Mouse (Mus musculus) Patski (cell line): Measurements from ENCODE around the gene Rsf1. TPM values are rescaled to one million over a fixed set of nuclear protein-coding genes. Genes with fewer than 3 reads are reported as not detected.
A peak's percentile ranks its signal among the peaks of the same experiment; 100 is the strongest.

ENCODE experiments used
- ATAC-seq: fragments of 100-300 bp; one replicate; pipeline ENCODE4 v1.8.0; 2021
- CTCF ChIA-PET: fragments of 350-600 bp; sonication (Branson Sonifier 250); formaldehyde crosslinking; loops from one replicate; lab custom pipeline; 2022; ENCODE audit warnings: inconsistent platforms; lab: Charles Lee
- POLR2A ChIA-PET: fragments of 350-600 bp; sonication (Branson Sonifier 250); formaldehyde crosslinking; loops from one replicate; lab custom pipeline; 2022; ENCODE audit warnings: antibody characterized with exemption, inconsistent platforms; lab: Charles Lee
- DNase-seq: peaks from one replicate; pipeline ENCODE4 v3.0.0-alpha.2; 2011; ENCODE audit warnings: low read depth, low spot score
- H3K27me3 ChIP-seq: fragments of 371-371 bp; one replicate; pipeline ENCODE4 v1.5.1; 2021
- CTCF ChIP-seq: fragments of 100-300 bp; IDR thresholded peaks from one replicate; pipeline ENCODE4 v1.5.1; 2021
- in situ Hi-C: fragments of 300-500 bp; cut with MboI; formaldehyde crosslinking; loops from 3 replicates; pipeline ENCODE4 v1.11.1; 2018; ENCODE audit warnings: low pct_unique_long_range_greater_than_20kb, mixed read lengths
- polyA plus RNA-seq: library from polyadenylated mRNA; unstranded; gene quantifications from one replicate; pipeline ENCODE4 v1.2.3, GENCODE M21; 2021

Gene Rsf1
- 22.8 TPM for polyA plus RNA-seq

- ATAC-seq (peak; percentile 78), DNase-seq (peak; percentile 89)
- no peaks in the 10 kb centered on the region for H3K27me3 ChIP-seq
- TF ChIP-seq CTCF: peak; percentile 95
- ChIA-PET POLR2A (interaction anchor here (1.0 to 1.4 kb wide), 3 partner anchors 14 to 180 kb away, joined by 3 to 4 read pairs (median 3); partner anchors contain the start of genes Ints4 and Ndufc2), CTCF (interaction anchor here (0.7 to 2.2 kb wide), 9 partner anchors 12 to 168 kb away, joined by 3 to 7 read pairs (median 4); no protein-coding TSS in a partner anchor)
- in situ Hi-C loops: loop anchor here (5.0 kb wide), 1 partner anchor 97 kb away; the partner anchor contains the start of gene Ints4
These were observed at the start of gene Rsf1, which contains the start of gene Aamdc for GRCm38 (mm10) chr7:97579067-97579975. TSS of gene Rsf1 (plus strand) at chr7:97579889. TSS of gene Aamdc (minus strand) at chr7:97579497.

GRCm38 (mm10) chr7:97535531-97535930 is 44.2 kb upstream of the Rsf1 start:
- ChIA-PET CTCF (no interaction called here), POLR2A (no interaction called here)
- in situ Hi-C loops: no loop called here
- no peaks in the 10 kb centered on the region for H3K27me3 ChIP-seq
- ATAC-seq (no peak), DNase-seq (no peak)
- no peak for TF ChIP-seq CTCF

- DNase-seq (no peak), ATAC-seq (no peak)
- TF ChIP-seq CTCF: no peak
- ChIA-PET POLR2A (no interaction called here), CTCF (interaction anchor here (1.4 kb wide), 1 partner anchor 17 kb away, joined by 4 read pairs; no protein-coding TSS in a partner anchor)
- no peaks in the 10 kb centered on the region for H3K27me3 ChIP-seq
- in situ Hi-C loops: no loop called here
These were observed 43.1 kb upstream of the Rsf1 start for GRCm38 (mm10) chr7:97536571-97536970.

- CTCF ChIA-PET: no interaction called here
- no peak for ATAC-seq
- in situ Hi-C loops: no loop called here
These were observed 33.2 kb upstream of the Rsf1 start for GRCm38 (mm10) chr7:97546462-97546861.

GRCm38 (mm10) chr7:97549301-97549700 is 30.4 kb upstream of the Rsf1 start:
- in situ Hi-C loops: no loop called here
- ATAC-seq: no peak
- no peaks in the 10 kb centered on the region for H3K27me3 ChIP-seq
- TF ChIP-seq CTCF: no peak
- POLR2A ChIA-PET: no interaction called here
- DNase-seq: no peak
- CTCF ChIA-PET: no interaction called here

More at GRCm38 (mm10) chr7:97546462-97546861, 33.2 kb upstream of the Rsf1 start:
- POLR2A ChIA-PET: no interaction called here
- no peaks in the 10 kb centered on the region for H3K27me3 ChIP-seq
- no peak for TF ChIP-seq CTCF
- no peak for DNase-seq

GRCm38 (mm10) chr7:97550673-97551072 is 29.0 kb upstream of the Rsf1 start:
- no peak for ATAC-seq

GRCm38 (mm10) chr7:97563576-97563975 is 16.1 kb upstream of the Rsf1 start:
- H3K27me3 ChIP-seq: no peaks in the 10 kb centered on the region
- CTCF ChIA-PET: no interaction called here
- POLR2A ChIA-PET: no interaction called here
- in situ Hi-C loops: no loop called here
- no peak for ATAC-seq
- TF ChIP-seq CTCF: no peak
- no peak for DNase-seq

More at GRCm38 (mm10) chr7:97550673-97551072, 29.0 kb upstream of the Rsf1 start:
- in situ Hi-C loops: no loop called here
- TF ChIP-seq CTCF: no peak
- POLR2A ChIA-PET: no interaction called here
- no peaks in the 10 kb centered on the region for H3K27me3 ChIP-seq
- CTCF ChIA-PET: no interaction called here
- no peak for DNase-seq

GRCm38 (mm10) chr7:97569372-97569771 is 10.3 kb upstream of the Rsf1 start:
- no peak for TF ChIP-seq CTCF
- DNase-seq (no peak), ATAC-seq (no peak)
- in situ Hi-C loops: no loop called here
- H3K27me3 ChIP-seq: no peaks in the 10 kb centered on the region
- ChIA-PET POLR2A (no interaction called here), CTCF (interaction anchor here (1.0 kb wide), 1 partner anchor 17 kb away, joined by 3 read pairs; no protein-coding TSS in a partner anchor)

GRCm38 (mm10) chr7:97570389-97570788 is 9.3 kb upstream of the Rsf1 start:
- POLR2A ChIA-PET: no interaction called here
- no peaks in the 10 kb centered on the region for H3K27me3 ChIP-seq
- in situ Hi-C loops: no loop called here
- ATAC-seq (no peak), DNase-seq (no peak)
- TF ChIP-seq CTCF: peak; percentile 44
- CTCF ChIA-PET: no interaction called here

- ChIA-PET CTCF (interaction anchor here (0.7 to 2.2 kb wide), 10 partner anchors 11 to 167 kb away, joined by 3 to 7 read pairs (median 4); partner anchors contain the start of gene Ints4), POLR2A (interaction anchor here (1.0 to 1.4 kb wide), 3 partner anchors 15 to 179 kb away, joined by 3 to 4 read pairs (median 3); partner anchors contain the start of genes Ints4 and Ndufc2)
- in situ Hi-C loops: loop anchor here (5.0 kb wide), 1 partner anchor 96 kb away; the partner anchor contains the start of gene Ints4
- H3K27me3 ChIP-seq: no peaks in the 10 kb centered on the region
- TF ChIP-seq CTCF: no peak
- no peak for ATAC-seq
- no peak for DNase-seq
These were observed 1.2 kb upstream of the Rsf1 start for GRCm38 (mm10) chr7:97578361-97579066.
